Mouse (Mus musculus): ENCODE results near the gene Gda. TPM values are rescaled to one million over a fixed set of nuclear protein-coding genes. Genes with fewer than 3 reads are reported as not detected.

Gda gene
- total and polyA plus RNA-seq, 2 experiments from 2014 or later: 9.7 to 50.6 TPM

GRCm38 (mm10) chr19:21357792-21358191 lies 115.5 kb downstream of the Gda start:
- no peak for ATAC-seq
- TF ChIP-seq CTCF (IDR thresholded peaks at IDR 0.05; ENCODE audit: low read depth): no peak
- Histone ChIP-seq H3K9ac (no peak overlapping the region), H3K9me3 (ENCODE audit: low read length) (no peaks in the 10 kb centered on the region), H3K27ac (ENCODE audit: low read depth, low read length) (no peak overlapping the region), H3K4me3 (ENCODE audit: low read depth, low read length) (no peak overlapping the region), H3K4me2 (ENCODE audit: low read depth) (no peak overlapping the region), H3K4me1 (ENCODE audit: insufficient read depth) (no peaks in the 10 kb centered on the region), H3K36me3 (ENCODE audit: insufficient read depth) (no peaks in the 10 kb centered on the region), H3K27me3 (ENCODE audit: insufficient read depth, low read length) (no peaks in the 10 kb centered on the region)
- WGBS: 92% methylated on average over 6 of the region's 6 CpGs
- DNase-seq: no peak

GRCm38 (mm10) chr19:21349634-21350033 lies 123.6 kb downstream of the Gda start:
- TF ChIP-seq CTCF (IDR thresholded peaks at IDR 0.05; ENCODE audit: low read depth): no peak
- no peaks in the 10 kb centered on the region for H3K27me3 ChIP-seq (ENCODE audit: insufficient read depth, low read length)
- H3K9ac ChIP-seq: no peak overlapping the region
- ATAC-seq (no peak), DNase-seq (no peak)
- H3K36me3 ChIP-seq (ENCODE audit: insufficient read depth): no peaks in the 10 kb centered on the region
- H3K4me2 ChIP-seq (ENCODE audit: low read depth): no peak overlapping the region
- no peak overlapping the region for H3K27ac ChIP-seq (ENCODE audit: low read depth, low read length)
- WGBS: 76% methylated on average over 6 of the region's 6 CpGs
- no peaks in the 10 kb centered on the region for H3K9me3 ChIP-seq (ENCODE audit: low read length)
- H3K4me1 ChIP-seq (ENCODE audit: insufficient read depth): no peaks in the 10 kb centered on the region
- H3K4me3 ChIP-seq (ENCODE audit: low read depth, low read length): no peak overlapping the region

GRCm38 (mm10) chr19:21346646-21347045 lies 126.6 kb downstream of the Gda start:
- H3K27ac ChIP-seq (ENCODE audit: low read depth, low read length): no peak overlapping the region
- 91% methylated on average over 6 of the region's 6 CpGs for WGBS
- TF ChIP-seq CTCF (IDR thresholded peaks at IDR 0.05; ENCODE audit: low read depth): no peak
- H3K4me2 ChIP-seq (ENCODE audit: low read depth): no peak overlapping the region
- H3K4me1 ChIP-seq (ENCODE audit: insufficient read depth): no peaks in the 10 kb centered on the region
- H3K9me3 ChIP-seq (ENCODE audit: low read length): no peaks in the 10 kb centered on the region
- DNase-seq: no peak
- no peak overlapping the region for H3K9ac ChIP-seq
- no peaks in the 10 kb centered on the region for H3K36me3 ChIP-seq (ENCODE audit: insufficient read depth)
- no peak overlapping the region for H3K4me3 ChIP-seq (ENCODE audit: low read depth, low read length)
- no peak for ATAC-seq
- no peaks in the 10 kb centered on the region for H3K27me3 ChIP-seq (ENCODE audit: insufficient read depth, low read length)

Other genes starting within 250 kb of the Gda start
- 159 and 177 TPM in 2 replicates for gene Zfand5, start 201.2 kb downstream of the Gda start, total RNA-seq (2014; rRNA removed)
- gene Zfand5, start 201.2 kb downstream of the Gda start, polyA plus RNA-seq (2015; fragmentation: Nextera tagmentation; extraction: Ambion mirVana): 121 and 146 TPM in 2 replicates
- 36.5 and 45.8 TPM in 2 replicates for gene 1110059E24Rik, start 179.5 kb upstream of the Gda start, total RNA-seq (2014; rRNA removed)
- 55.5 and 56.9 TPM in 2 replicates for gene 1110059E24Rik, start 179.5 kb upstream of the Gda start, polyA plus RNA-seq (2015; fragmentation: Nextera tagmentation; extraction: Ambion mirVana)
- gene Abhd17b, start 179.7 kb upstream of the Gda start, total RNA-seq (2014; rRNA removed): 62.7 and 71.1 TPM in 2 replicates
- gene Abhd17b, start 179.7 kb upstream of the Gda start, polyA plus RNA-seq (2015; fragmentation: Nextera tagmentation; extraction: Ambion mirVana): 42.3 and 45.6 TPM in 2 replicates

Measured in forebrain, postnatal 0 days (tissue).